Mouse (Mus musculus): ENCODE measurements at regions not wholly inside any gene's neighbourhood (a gene's known extent, or its start where the extent isn't known, plus 50 kb on each side); places are given as distances from the start of the nearest gene placed in this dataset.

DNA sequence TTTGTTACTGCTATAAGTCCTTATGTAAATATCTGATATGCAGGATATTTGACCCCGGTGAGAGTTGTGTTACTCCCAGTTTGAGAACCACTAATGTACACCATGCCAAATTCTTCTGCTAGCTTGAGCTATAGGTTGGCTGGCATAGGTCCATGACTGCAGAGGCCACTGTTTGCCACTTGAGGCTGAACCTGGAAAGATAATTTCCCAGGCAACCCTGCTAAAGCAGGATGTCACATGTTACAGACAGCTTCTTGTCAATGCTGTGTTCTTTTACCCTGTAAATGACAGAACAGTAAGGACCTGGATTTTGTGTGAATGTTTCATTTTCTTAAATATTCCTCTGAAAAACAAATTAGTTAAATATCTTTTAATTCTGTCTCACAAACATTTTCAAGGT is 56.2 kb downstream of the Ube2dnl2 start:
- intact Hi-C loops (cut with DNase I), result loop anchor here (5.0 kb wide), 1 partner anchor 136 kb away; no protein-coding TSS in a partner anchor
- DNase-seq, result no peak

DNA sequence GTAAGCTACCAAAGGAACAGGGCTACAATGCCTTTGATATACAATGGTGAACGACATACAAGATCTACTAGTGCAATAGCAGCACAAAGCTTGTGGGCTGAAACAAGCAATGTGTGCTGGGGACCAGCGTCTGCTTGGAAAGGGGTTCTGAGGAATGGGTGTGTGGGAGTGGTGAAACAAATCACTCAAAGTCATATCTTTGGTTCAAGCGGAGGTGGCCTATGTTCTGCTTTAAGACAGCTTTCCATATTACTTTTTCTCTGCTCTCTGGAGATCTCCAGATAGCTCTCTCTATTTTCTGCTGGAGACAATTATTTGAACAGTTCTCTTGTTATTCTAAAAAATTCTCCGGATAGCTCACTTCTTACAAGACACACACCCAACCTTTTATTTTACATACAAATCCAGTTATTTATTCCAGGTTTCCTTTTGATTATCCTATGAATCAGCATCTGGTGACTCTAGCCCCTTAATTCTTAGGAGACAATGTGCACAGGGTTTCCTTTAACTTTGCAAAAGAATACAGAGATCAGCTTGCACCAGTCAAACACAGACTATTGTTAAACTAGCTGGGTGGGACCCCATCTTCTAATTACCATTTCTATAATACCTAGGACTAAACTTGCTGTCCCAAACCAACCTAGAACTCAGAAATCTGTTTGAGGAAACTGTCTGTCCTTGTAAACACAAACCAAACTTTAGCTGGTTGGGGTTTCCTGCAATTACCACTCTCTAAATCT is 67.4 kb downstream of the Ube2dnl2 start:
- no peak for DNase-seq
- intact Hi-C loops (cut with DNase I), result no loop called here

DNA sequence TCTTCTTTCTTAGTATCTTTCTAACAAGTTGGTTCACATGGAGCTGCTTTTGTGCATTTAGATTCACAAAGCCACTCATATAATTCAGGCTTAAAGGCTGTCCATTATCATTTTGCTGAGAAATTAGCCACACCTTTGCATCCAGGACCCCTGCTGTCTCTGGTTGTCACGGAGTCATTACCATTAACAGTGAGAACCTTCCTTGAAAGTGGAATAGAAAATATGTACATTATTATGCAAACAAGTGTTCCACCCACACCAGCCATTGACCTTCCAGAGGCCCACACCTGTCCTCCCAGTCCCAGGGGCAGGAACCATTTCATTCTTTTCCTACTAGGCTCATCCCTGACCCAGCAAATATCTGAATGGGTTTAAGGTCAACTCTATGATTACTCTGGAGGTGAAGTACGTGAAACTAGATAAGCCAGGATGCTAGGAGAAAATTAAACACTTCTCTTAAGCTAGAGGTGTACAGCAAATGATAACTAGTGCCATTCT is 68.0 kb downstream of the Ube2dnl2 start:
- DNase-seq, result no peak
- intact Hi-C loops (cut with DNase I), result no loop called here

All from heart, postnatal 10 days (tissue).